Mouse (Mus musculus) adrenal gland (tissue): ENCODE measurements around the gene Matk.

Experiments
- intact Hi-C: fragments of 180-260 bp; cut with DNase I; formaldehyde crosslinking; loops from one replicate; pipeline ENCODE4 v1.15.1; 2025
- microRNA-seq, 2 experiments: library from miRNA; unstranded; fragments of <30 nt; microRNA quantifications; one replicate each; pipeline ENCODE4; 2019

Matk gene

GRCm38 (mm10) chr10:81300352-81300907 lies 47.7 kb downstream of the Matk start:
- intact Hi-C loops: no loop called here

- intact Hi-C loops: no loop called here
Observed at GRCm38 (mm10) chr10:81301321-81301720, 48.6 kb downstream of the Matk start.

GRCm38 (mm10) chr10:81302288-81302687 lies 49.6 kb downstream of the Matk start:
- intact Hi-C loops: no loop called here

- intact Hi-C loops: no loop called here
Observed at GRCm38 (mm10) chr10:81302781-81303218, 50.1 kb downstream of the Matk start.

- intact Hi-C loops: no loop called here
Observed at GRCm38 (mm10) chr10:81303258-81303657, 50.5 kb downstream of the Matk start.

GRCm38 (mm10) chr10:81303761-81304160 lies 51.0 kb downstream of the Matk start:
- intact Hi-C loops: no loop called here

- intact Hi-C loops: no loop called here
Observed at GRCm38 (mm10) chr10:81304597-81305238, 52.0 kb downstream of the Matk start.

GRCm38 (mm10) chr10:81305663-81306062 lies 52.9 kb downstream of the Matk start:
- intact Hi-C loops: no loop called here

- intact Hi-C loops: no loop called here
Observed at GRCm38 (mm10) chr10:81306173-81306668, 53.5 kb downstream of the Matk start.

- intact Hi-C loops: no loop called here
Observed at GRCm38 (mm10) chr10:81306837-81307682, 54.3 kb downstream of the Matk start.

GRCm38 (mm10) chr10:81309571-81309970 lies 56.8 kb downstream of the Matk start:
- intact Hi-C loops: no loop called here

Small RNA genes lying within 50 kb of the gene (microRNA-seq; reads per million reads assigned to microRNA genes)
- 8.0 to 13.6 reads per million in 2 experiments for gene Mir3057
